Mouse (Mus musculus): ENCODE data around the gene Sox30.

DNA sequence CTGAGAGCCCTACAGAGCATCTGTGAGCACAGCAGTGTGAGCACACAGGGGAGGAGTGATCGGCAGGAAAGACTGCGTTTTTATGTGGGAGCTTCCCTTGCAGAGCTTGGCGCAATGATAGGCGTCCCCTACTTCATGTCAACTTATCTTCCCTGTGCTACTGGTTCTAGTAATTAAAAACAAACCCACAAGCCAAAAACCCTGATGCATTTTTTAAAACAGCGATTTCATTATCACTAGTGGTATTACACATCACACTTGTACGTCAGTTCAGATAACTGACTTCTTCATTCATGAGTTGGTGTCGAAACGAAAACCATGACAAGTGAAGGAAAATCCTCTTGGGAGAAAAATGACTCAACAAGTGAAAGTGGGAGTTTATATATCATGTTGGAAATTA, 41.2 kb upstream of the Sox30 start:
- TF ChIP-seq E2F4 (IDR thresholded peaks at IDR 0.05; ENCODE audit: insufficient replicate concordance, low read depth, low read length) (no peak), CTCF (conservative IDR thresholded peaks at IDR 0.05 in 1 of 2, IDR thresholded peaks at IDR 0.05 in 1 of 2; ENCODE audit: low read depth in 2 of 2, low read length in 2 of 2) (no peak), ZMIZ1 (IDR thresholded peaks at IDR 0.05; ENCODE audit: low read depth, low read length) (no peak), MEF2A (IDR thresholded peaks at IDR 0.05; ENCODE audit: borderline replicate concordance, low read depth, low read length) (no peak), UBTF (IDR thresholded peaks at IDR 0.05; ENCODE audit: low read depth, low read length) (no peak), KAT2A (IDR thresholded peaks at IDR 0.05; ENCODE audit: insufficient replicate concordance, low read length) (no peak), POLR2A (IDR thresholded peaks at IDR 0.05; ENCODE audit: low read depth, low read length) (no peak), HCFC1 (IDR thresholded peaks at IDR 0.05; ENCODE audit: low read depth, low read length) (no peak)
